Mouse (Mus musculus) neural tube, embryonic 15.5 days (tissue): ENCODE data around the gene Asb11. TPM values are rescaled to one million over a fixed set of nuclear protein-coding genes. Genes with fewer than 3 reads are reported as not detected.

Experiments
- polyA plus RNA-seq: library from polyadenylated mRNA; unstranded; fragments of >200 nt; fragmentation: Nextera tagmentation; extraction: Ambion mirVana; gene quantifications from 2 replicates; pipeline ENCODE4 v1.2.1, GENCODE M21; 2015

Asb11 gene
- polyA plus RNA-seq, 1 experiment from 2014 or later, result not detected

Other genes with a start within 250 kb of the Asb11 start
- gene Bmx, start 178.8 kb upstream of the Asb11 start, polyA plus RNA-seq, result 0.12 and 0.31 TPM in 2 replicates
- 3.0 and 7.0 TPM in 2 replicates for gene Pir, start 167.6 kb upstream of the Asb11 start, polyA plus RNA-seq
- 0.36 and 1.4 TPM in 2 replicates for gene Vegfd, start 63.6 kb upstream of the Asb11 start, polyA plus RNA-seq
- 5.0 and 7.7 TPM in 2 replicates for gene Piga, start 17.2 kb upstream of the Asb11 start, polyA plus RNA-seq
- not detected in 2 replicates for gene Asb9, start 69.3 kb downstream of the Asb11 start, polyA plus RNA-seq